Mouse (Mus musculus) urinary bladder, postnatal 4 days (tissue): ENCODE measurements around the gene Zfand3.

Experiments
- DNase-seq, 2 experiments: peaks; one replicate each; pipeline ENCODE4 v3.0.0; 2021 to 2022; ENCODE audit warnings: low spot score in 2 of 2

The Zfand3 gene

GRCm38 (mm10) chr17:30222837-30223236, 218.3 kb downstream of the Zfand3 start:
- DNase-seq = no peak

- DNase-seq = no peak
These were observed 220.7 kb downstream of the Zfand3 start for GRCm38 (mm10) chr17:30225030-30225740.

- DNase-seq = no peak
These were observed 224.1 kb downstream of the Zfand3 start for GRCm38 (mm10) chr17:30228439-30229215.

GRCm38 (mm10) chr17:30230428-30230827, 225.9 kb downstream of the Zfand3 start:
- DNase-seq = no peak

- DNase-seq = no peak
These were observed 226.9 kb downstream of the Zfand3 start for GRCm38 (mm10) chr17:30231483-30231882.

GRCm38 (mm10) chr17:30232698-30233097, 228.2 kb downstream of the Zfand3 start:
- no peak for DNase-seq

- no peak for DNase-seq
These were observed 230.8 kb downstream of the Zfand3 start for GRCm38 (mm10) chr17:30235380-30235779.

GRCm38 (mm10) chr17:30236611-30237010, 232.1 kb downstream of the Zfand3 start:
- no peak for DNase-seq

- no peak for DNase-seq
These were observed 233.1 kb downstream of the Zfand3 start for GRCm38 (mm10) chr17:30237600-30237999.

- no peak for DNase-seq
These were observed 234.9 kb downstream of the Zfand3 start for GRCm38 (mm10) chr17:30239458-30239857.

- no peak for DNase-seq
These were observed 236.1 kb downstream of the Zfand3 start for GRCm38 (mm10) chr17:30240659-30241058.

GRCm38 (mm10) chr17:30241061-30241460, 236.5 kb downstream of the Zfand3 start:
- no peak for DNase-seq

- no peak for DNase-seq
These were observed 237.3 kb downstream of the Zfand3 start for GRCm38 (mm10) chr17:30241720-30242322.

GRCm38 (mm10) chr17:30242647-30243046, 238.1 kb downstream of the Zfand3 start:
- no peak for DNase-seq

GRCm38 (mm10) chr17:30243540-30243939, 239.0 kb downstream of the Zfand3 start:
- no peak for DNase-seq

- DNase-seq = no peak
These were observed 240.2 kb downstream of the Zfand3 start for GRCm38 (mm10) chr17:30244651-30245307.

GRCm38 (mm10) chr17:30245308-30245706, 240.8 kb downstream of the Zfand3 start:
- DNase-seq = no peak

- DNase-seq = no peak
These were observed 248.5 kb downstream of the Zfand3 start for GRCm38 (mm10) chr17:30253028-30253427.

- DNase-seq = no peak
These were observed 249.4 kb downstream of the Zfand3 start for GRCm38 (mm10) chr17:30253924-30254323.

- no peak for DNase-seq
These were observed 251.5 kb downstream of the Zfand3 start for GRCm38 (mm10) chr17:30255928-30256560.

GRCm38 (mm10) chr17:30258480-30258879, 253.9 kb downstream of the Zfand3 start:
- no peak for DNase-seq

GRCm38 (mm10) chr17:30259938-30260337, 255.4 kb downstream of the Zfand3 start:
- DNase-seq = no peak
